Mouse (Mus musculus) MEL (cell line): ENCODE measurements around the gene Ager. TPM values are rescaled to one million over a fixed set of nuclear protein-coding genes. Genes with fewer than 3 reads are reported as not detected.

ENCODE experiments used
- DNase-seq: peaks from one replicate; pipeline ENCODE4 v3.0.0; 2011; ENCODE audit warnings: low read depth, low spot score
- H3K27ac ChIP-seq: 2 replicates; pipeline ENCODE4 v1.5.1; 2012; ENCODE audit warnings: low read depth, mild to moderate bottlenecking, control low read depth, low read length, moderate library complexity; ENCODE audit not compliant: control insufficient read depth
- H3K27me3 ChIP-seq, 2 experiments: fragments of 150-350 bp in 1 of 2; sonication (generic) in 1 of 2; 2 replicates each; pipeline ENCODE4 v1.6.1; 2012; ENCODE audit warnings: low read length in 2 of 2, mild to moderate bottlenecking in 2 of 2, improper control_type of control experiment in 1 of 2, moderate library complexity in 1 of 2; ENCODE audit not compliant: insufficient read depth in 2 of 2, control insufficient read depth in 1 of 2
- H3K36me3 ChIP-seq, 2 experiments: 2 replicates each; pipeline ENCODE4 v1.6.1; 2012 to 2014; ENCODE audit warnings: low read length in 2 of 2, improper control_type of control experiment in 1 of 2, inconsistent platforms in 1 of 2, mild to moderate bottlenecking in 1 of 2; ENCODE audit not compliant: insufficient read depth in 2 of 2, control insufficient read depth in 1 of 2
- H3K4me1 ChIP-seq, 2 experiments: fragments of 150-350 bp in 1 of 2; sonication (generic) in 1 of 2; 2 replicates each; pipeline ENCODE4 v1.6.1; 2012; ENCODE audit warnings: low read length in 2 of 2, improper control_type of control experiment in 1 of 2, mild to moderate bottlenecking in 1 of 2; ENCODE audit not compliant: insufficient read depth in 2 of 2, control insufficient read depth in 1 of 2
- H3K4me3 ChIP-seq, 2 experiments: fragments of 150-350 bp in 1 of 2; sonication (generic) in 1 of 2; 2 replicates each; pipeline ENCODE4 v1.5.1; 2012; ENCODE audit warnings: low read depth in 2 of 2, low read length in 2 of 2, mild to moderate bottlenecking in 2 of 2, moderate library complexity in 2 of 2, control low read depth in 1 of 2, improper control_type of control experiment in 1 of 2; ENCODE audit not compliant: control insufficient read depth in 1 of 2, insufficient read depth in 1 of 2
- H3K79me2 ChIP-seq: 2 replicates; pipeline ENCODE4 v1.6.1; 2012; ENCODE audit warnings: mild to moderate bottlenecking, low read length, moderate library complexity; ENCODE audit not compliant: control insufficient read depth, poor library complexity, insufficient read depth
- H3K9ac ChIP-seq: 2 replicates; pipeline ENCODE4 v1.6.1; 2012; ENCODE audit warnings: low read depth, mild to moderate bottlenecking, control low read depth, low read length, moderate library complexity; ENCODE audit not compliant: control insufficient read depth, poor library complexity, severe bottlenecking
- H3K9me3 ChIP-seq: fragments of 150-350 bp; sonication (generic); replicated peaks from 2 replicates; pipeline ENCODE4 v1.6.1; 2012; ENCODE audit warnings: mild to moderate bottlenecking, low read length, improper control_type of control experiment, moderate library complexity; ENCODE audit not compliant: insufficient read depth
- CHD2 ChIP-seq: IDR thresholded peaks from 2 replicates; pipeline ENCODE4 v1.6.1; 2011; ENCODE audit warnings: low read length, improper control_type of control experiment
- EP300 ChIP-seq, 2 experiments: IDR thresholded peaks; 2 replicates each; pipeline ENCODE4 v1.6.1; 2011; ENCODE audit warnings: improper control_type of control experiment in 2 of 2, low read length in 2 of 2, low read depth in 1 of 2, mild to moderate bottlenecking in 1 of 2
- ETS1 ChIP-seq: IDR thresholded peaks from 2 replicates; pipeline ENCODE4 v1.6.1; 2012; ENCODE audit warnings: low read depth, mild to moderate bottlenecking, inconsistent platforms, low read length, improper control_type of control experiment, moderate library complexity
- GABPA ChIP-seq: IDR thresholded peaks from 2 replicates; pipeline ENCODE4 v1.6.1; 2012; ENCODE audit warnings: low read depth, mild to moderate bottlenecking, inconsistent platforms, low read length, improper control_type of control experiment, moderate library complexity
- HCFC1 ChIP-seq: IDR thresholded peaks from 2 replicates; pipeline ENCODE4 v1.6.1; 2012; ENCODE audit warnings: low read depth, mild to moderate bottlenecking, inconsistent platforms, low read length, improper control_type of control experiment, moderate library complexity
- JUND ChIP-seq: IDR thresholded peaks from 2 replicates; pipeline ENCODE4 v1.6.1; 2011; ENCODE audit warnings: low read depth, mild to moderate bottlenecking, improper control_type of control experiment, low read length
- KAT2A ChIP-seq: conservative IDR thresholded peaks from 2 replicates; pipeline ENCODE4 v1.6.1; 2012; ENCODE audit warnings: low read depth, low read length, improper control_type of control experiment, inconsistent platforms
- MEF2A ChIP-seq: IDR thresholded peaks from 2 replicates; pipeline ENCODE4 v1.6.1; 2014; ENCODE audit warnings: low read depth, mild to moderate bottlenecking, inconsistent platforms, low read length, improper control_type of control experiment; ENCODE audit not compliant: poor library complexity, insufficient replicate concordance, severe bottlenecking; ENCODE audit errors: extremely low read depth
- MXI1 ChIP-seq: IDR thresholded peaks from 2 replicates; pipeline ENCODE4 v1.6.1; 2011; ENCODE audit warnings: mild to moderate bottlenecking, low read depth, low read length, improper control_type of control experiment
- NRF1 ChIP-seq: IDR thresholded peaks from 2 replicates; pipeline ENCODE4 v1.6.1; 2014; ENCODE audit warnings: low read depth, mild to moderate bottlenecking, inconsistent platforms, low read length, improper control_type of control experiment, moderate library complexity; ENCODE audit not compliant: poor library complexity, insufficient read depth, severe bottlenecking
- POLR2A ChIP-seq, 2 experiments: IDR thresholded peaks; 2 replicates each; pipeline ENCODE4 v1.6.1; 2011 to 2012; ENCODE audit warnings: low read length in 2 of 2, mild to moderate bottlenecking in 2 of 2, control low read depth in 1 of 2, improper control_type of control experiment in 1 of 2, low read depth in 1 of 2, moderate library complexity in 1 of 2; ENCODE audit not compliant: control insufficient read depth in 1 of 2, insufficient read depth in 1 of 2, poor library complexity in 1 of 2
- POLR2AphosphoS2 ChIP-seq: IDR thresholded peaks from 2 replicates; pipeline ENCODE4 v1.6.1; 2011; ENCODE audit warnings: low read length, improper control_type of control experiment
- POLR2AphosphoS5 ChIP-seq: IDR thresholded peaks from 2 replicates; pipeline ENCODE4 v1.6.1; 2012; ENCODE audit warnings: low read depth, borderline replicate concordance, mild to moderate bottlenecking, inconsistent platforms, low read length, moderate library complexity, mixed read lengths
- RCOR1 ChIP-seq: IDR thresholded peaks from 2 replicates; pipeline ENCODE4 v1.6.1; 2012; ENCODE audit warnings: low read depth, mild to moderate bottlenecking, inconsistent platforms, low read length, improper control_type of control experiment
- SIN3A ChIP-seq: IDR thresholded peaks from 2 replicates; pipeline ENCODE4 v1.6.1; 2012; ENCODE audit warnings: low read length, improper control_type of control experiment, inconsistent platforms
- SMC3 ChIP-seq: IDR thresholded peaks from 2 replicates; pipeline ENCODE4 v1.6.1; 2011; ENCODE audit warnings: low read depth, low read length, improper control_type of control experiment
- TAL1 ChIP-seq: IDR thresholded peaks from 2 replicates; pipeline ENCODE4 v1.6.1; 2012; ENCODE audit warnings: mild to moderate bottlenecking, inconsistent platforms, low read length, moderate library complexity, mixed read lengths
- TBP ChIP-seq: IDR thresholded peaks from 2 replicates; pipeline ENCODE4 v1.8.0; 2011; ENCODE audit warnings: low read depth, low read length, improper control_type of control experiment
- TCF12 ChIP-seq: IDR thresholded peaks from 2 replicates; pipeline ENCODE4 v1.6.1; 2014; ENCODE audit warnings: low read depth, mild to moderate bottlenecking, inconsistent platforms, low read length, improper control_type of control experiment, moderate library complexity
- USF1 ChIP-seq: IDR thresholded peaks from 2 replicates; pipeline ENCODE4 v1.6.1; 2014; ENCODE audit warnings: low read depth, mild to moderate bottlenecking, inconsistent platforms, low read length, improper control_type of control experiment, moderate library complexity
- USF2 ChIP-seq, 2 experiments: IDR thresholded peaks; 2 replicates each; pipeline ENCODE4 v1.6.1; 2011 to 2012; ENCODE audit warnings: improper control_type of control experiment in 2 of 2, low read length in 2 of 2, borderline replicate concordance in 1 of 2, inconsistent platforms in 1 of 2, low read depth in 1 of 2, mild to moderate bottlenecking in 1 of 2; ENCODE audit not compliant: insufficient read depth in 1 of 2
- ZC3H11A ChIP-seq: IDR thresholded peaks from 2 replicates; pipeline ENCODE4 v1.6.1; 2012; ENCODE audit warnings: low read depth, mild to moderate bottlenecking, inconsistent platforms, low read length, improper control_type of control experiment
- ZKSCAN1 ChIP-seq: IDR thresholded peaks from 2 replicates; pipeline ENCODE4 v1.6.1; 2012; ENCODE audit warnings: low read depth, mild to moderate bottlenecking, inconsistent platforms, low read length, improper control_type of control experiment, moderate library complexity
- ZNF384 ChIP-seq: IDR thresholded peaks from 2 replicates; pipeline ENCODE4 v1.6.1; 2012; ENCODE audit warnings: low read depth, mild to moderate bottlenecking, inconsistent platforms, low read length, improper control_type of control experiment
- polyA plus RNA-seq, 2 experiments: library from polyadenylated mRNA; stranded (reverse) in 1 of 2; unstranded in 1 of 2; fragments of >175 nt in 1 of 2; fragments of >200 nt in 1 of 2; gene quantifications; 2 replicates each; pipeline versions ENCODE4 v1.2.1 to v1.2.4; 2012; ENCODE audit warnings: low replicate concordance in 2 of 2, low read depth in 1 of 2; ENCODE audit not compliant: insufficient read length in 2 of 2, insufficient read depth in 1 of 2, missing spikeins in 1 of 2
- total RNA-seq: library from RNA; depleted of rRNA; stranded (reverse); fragments of 300-350 nt; gene quantifications from 2 replicates; pipeline ENCODE4 v1.2.3, GENCODE M21; 2012

Gene Ager
- total and polyA plus RNA-seq, 3 experiments, result 0.27 to 3.7 TPM; not detected in 1

- TF ChIP-seq HCFC1 (no peak), TAL1 (no peak), USF1 (no peak), RCOR1 (no peak), SMC3 (no peak), NRF1 (no peak), USF2 (IDR thresholded peaks at IDR 0.05; ENCODE audit: borderline replicate concordance in 1 of 2, insufficient read depth in 1 of 2, low read depth in 1 of 2, low read length in 2 of 2) (no peak), POLR2A (IDR thresholded peaks at IDR 0.05; ENCODE audit: control insufficient read depth in 1 of 2, insufficient read depth in 1 of 2, low read depth in 1 of 2, low read length in 2 of 2, poor library complexity in 1 of 2) (no peak), MXI1 (no peak)
- no peaks in the 10 kb centered on the region for H3K27me3 ChIP-seq
- no peak overlapping the region for H3K27ac ChIP-seq
- H3K36me3 ChIP-seq, result peaks cover 0 to 4% of the 10 kb centered on the region in 2 experiments; a peak in 3 of 4 replicates
- DNase-seq, result no peak
- peaks cover 0 to 12% of the 10 kb centered on the region in 2 experiments; a peak in 3 of 4 replicates for H3K4me1 ChIP-seq
- no peaks in the 10 kb centered on the region for H3K9me3 ChIP-seq
- H3K79me2 ChIP-seq, result peaks cover 14% of the 10 kb centered on the region
- no peak overlapping the region for H3K9ac ChIP-seq
- H3K4me3 ChIP-seq, result no peak overlapping the region
These were observed 2.2 kb downstream of the Ager start for GRCm38 (mm10) chr17:34599891-34600290.

DNA sequence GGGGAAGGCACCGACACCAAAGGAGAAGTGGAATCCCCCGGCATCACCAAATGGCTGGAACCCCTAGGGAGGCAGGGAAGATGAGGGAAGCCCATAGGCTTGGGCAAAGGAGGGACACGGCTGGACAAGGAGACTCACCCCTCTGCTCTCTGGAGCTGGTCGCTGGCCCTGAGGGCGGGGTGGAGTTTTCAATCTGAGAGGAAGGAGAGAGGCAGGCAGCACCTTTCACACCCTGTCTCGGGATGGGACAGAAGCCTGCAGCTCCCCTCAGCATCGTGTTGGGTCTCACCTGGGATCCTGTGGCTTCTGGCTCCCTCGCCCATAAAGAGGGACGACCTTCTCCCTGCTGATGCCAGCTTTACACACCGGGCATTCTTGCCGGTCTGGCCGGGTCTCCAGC is 4.1 kb downstream of the Ager start:
- no peak overlapping the region for H3K9ac ChIP-seq
- H3K4me1 ChIP-seq, result peaks cover 1 to 10% of the 10 kb centered on the region in 2 experiments
- no peak overlapping the region for H3K4me3 ChIP-seq
- no peak for TF ChIP-seq ZNF384
- no peak for TF ChIP-seq SIN3A
- TF ChIP-seq ZKSCAN1, result no peak
- TF ChIP-seq GABPA, result no peak
- no peak for TF ChIP-seq MEF2A
- no peak for TF ChIP-seq CHD2
- no peak for TF ChIP-seq TCF12
- no peak for TF ChIP-seq JUND
- no peak for TF ChIP-seq KAT2A
- no peak for TF ChIP-seq POLR2AphosphoS5
- no peak for TF ChIP-seq POLR2A (IDR thresholded peaks at IDR 0.05; ENCODE audit: control insufficient read depth in 1 of 2, insufficient read depth in 1 of 2, low read depth in 1 of 2, low read length in 2 of 2, poor library complexity in 1 of 2)
- TF ChIP-seq EP300 (IDR thresholded peaks at IDR 0.05; ENCODE audit: low read depth in 1 of 2, low read length in 2 of 2), result no peak
- no peak for TF ChIP-seq TAL1
- no peak for TF ChIP-seq POLR2AphosphoS2
- TF ChIP-seq TBP, result no peak
- TF ChIP-seq ETS1, result no peak
- no peak for TF ChIP-seq NRF1
- TF ChIP-seq ZC3H11A, result no peak
- H3K36me3 ChIP-seq, result peaks cover 0 to under 1% of the 10 kb centered on the region in 2 experiments; a peak in 2 of 4 replicates
- H3K27me3 ChIP-seq, result no peaks in the 10 kb centered on the region
- H3K27ac ChIP-seq, result no peak overlapping the region
- no peak for DNase-seq
- H3K9me3 ChIP-seq, result no peaks in the 10 kb centered on the region
- H3K79me2 ChIP-seq, result peaks cover 29% of the 10 kb centered on the region
